Mouse (Mus musculus) spleen, adult 18-20 months (tissue): Measurements from ENCODE around the gene Shld1.
A peak's percentile ranks its signal among the peaks of the same experiment; 100 is the strongest.

ENCODE experiments used
- DNase-seq, 2 experiments: peaks; one replicate each; pipeline ENCODE4 v3.0.0; 2022; ENCODE audit warnings: mixed read lengths in 2 of 2

Shld1 gene

DNA sequence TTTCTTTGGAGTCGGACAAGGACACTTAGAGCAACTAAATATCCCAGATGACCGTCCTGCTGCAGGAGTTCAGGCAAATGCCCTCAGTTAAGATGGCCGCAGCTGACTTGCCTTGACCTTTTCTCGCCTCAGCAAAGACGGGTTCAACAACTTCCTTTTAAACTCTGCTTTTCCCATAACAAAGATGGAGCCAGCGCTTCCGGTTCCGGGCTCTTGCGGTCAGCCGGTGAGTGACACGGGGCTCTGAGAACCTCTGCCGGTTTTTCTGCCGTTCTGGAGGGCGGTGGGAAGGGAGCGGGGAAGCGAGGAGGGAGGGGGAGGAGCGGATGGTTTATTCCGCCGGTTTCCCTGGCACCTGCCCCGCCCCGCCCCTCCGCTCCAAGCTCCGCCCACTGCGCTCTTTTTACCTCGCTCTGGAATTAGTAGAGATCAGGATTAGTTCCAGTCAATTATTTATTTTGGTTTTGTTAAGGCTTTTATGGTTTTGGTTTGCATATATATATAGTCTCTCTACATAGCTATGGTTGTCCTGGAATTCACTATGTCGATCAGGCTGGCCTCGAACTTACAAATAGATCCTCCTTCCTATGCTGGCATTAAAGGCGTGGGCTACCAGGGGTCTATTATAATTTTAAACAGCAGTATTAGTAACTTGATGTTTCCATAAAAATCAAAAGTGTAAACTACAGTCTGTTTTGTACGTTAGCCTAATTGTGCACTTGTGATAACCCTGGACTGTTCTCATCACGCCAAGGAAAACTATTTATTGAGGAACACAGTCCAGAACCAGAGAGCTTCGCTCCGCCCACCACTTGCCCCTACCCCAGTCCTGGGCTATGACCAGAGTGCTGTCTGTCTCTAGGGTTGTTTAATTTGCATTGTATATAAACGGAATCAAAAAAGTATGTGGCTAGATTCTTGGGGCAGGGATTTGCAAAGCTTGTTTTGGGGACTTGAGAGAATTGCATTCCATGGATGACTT lies at the start of gene Shld1:
TSS of gene Shld1 (plus strand) at position 176 of the 982 bp plus-strand sequence.
- DNase-seq: peak; percentile 74 to 78

DNA sequence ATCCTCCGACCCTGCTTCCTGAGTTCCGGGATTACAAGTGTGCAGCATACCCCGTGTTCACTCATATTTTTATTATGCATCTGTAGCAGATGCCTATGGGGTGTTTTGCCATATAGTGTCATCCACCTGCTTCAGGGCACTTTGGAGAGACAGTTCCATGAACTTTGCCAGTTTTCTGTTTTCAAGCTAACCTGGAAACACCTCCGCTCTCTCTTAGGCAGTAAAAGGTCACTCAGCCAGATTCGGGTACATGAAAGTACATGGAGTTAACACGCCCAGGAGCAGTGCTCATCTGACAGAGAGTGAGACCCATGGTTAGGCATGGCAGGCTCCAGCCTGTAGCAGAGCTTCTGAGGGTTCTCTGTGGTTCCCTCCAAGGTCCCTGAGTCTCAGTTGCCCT lies 48.4 kb upstream of the Shld1 start:
- no peak for DNase-seq

DNA sequence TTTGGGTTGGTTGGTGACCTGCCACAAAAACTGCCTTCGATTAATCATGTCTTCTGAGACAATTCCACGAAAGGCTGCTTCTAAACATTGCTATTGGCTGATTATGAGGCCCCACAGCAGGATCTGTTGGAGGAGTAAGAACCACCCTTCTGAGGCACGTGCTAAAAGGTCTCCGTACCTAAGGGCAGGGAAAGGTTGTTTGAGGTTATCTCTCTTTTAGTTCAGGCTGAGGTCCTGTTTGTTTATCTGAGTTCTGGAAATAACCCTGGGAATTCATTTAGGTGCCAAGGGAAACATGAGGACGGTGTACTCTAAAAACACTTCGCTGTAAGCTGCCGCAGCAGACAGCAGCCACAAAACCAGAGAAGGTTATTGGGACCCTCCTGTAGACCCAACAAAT lies 47.4 kb upstream of the Shld1 start:
- no peak for DNase-seq

DNA sequence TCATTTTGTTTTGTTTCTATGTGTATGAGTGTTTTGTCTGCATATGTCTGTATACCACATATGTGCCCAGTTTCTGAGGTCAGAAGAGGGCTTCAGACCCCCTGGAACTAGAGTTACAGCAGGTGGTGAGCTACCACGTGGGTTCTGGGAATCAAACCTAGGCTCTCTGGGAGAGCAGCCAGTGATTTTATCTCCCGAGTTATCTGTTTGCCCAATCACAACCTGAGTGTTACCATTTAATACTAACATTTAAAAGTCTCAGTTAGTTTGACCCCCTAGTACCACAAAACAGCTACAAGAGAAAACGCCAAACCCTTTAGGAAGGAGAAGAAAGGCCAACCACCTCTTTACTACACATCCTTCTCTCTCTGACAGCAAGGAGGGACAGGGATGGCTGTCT lies 45.5 kb upstream of the Shld1 start:
- no peak for DNase-seq

DNA sequence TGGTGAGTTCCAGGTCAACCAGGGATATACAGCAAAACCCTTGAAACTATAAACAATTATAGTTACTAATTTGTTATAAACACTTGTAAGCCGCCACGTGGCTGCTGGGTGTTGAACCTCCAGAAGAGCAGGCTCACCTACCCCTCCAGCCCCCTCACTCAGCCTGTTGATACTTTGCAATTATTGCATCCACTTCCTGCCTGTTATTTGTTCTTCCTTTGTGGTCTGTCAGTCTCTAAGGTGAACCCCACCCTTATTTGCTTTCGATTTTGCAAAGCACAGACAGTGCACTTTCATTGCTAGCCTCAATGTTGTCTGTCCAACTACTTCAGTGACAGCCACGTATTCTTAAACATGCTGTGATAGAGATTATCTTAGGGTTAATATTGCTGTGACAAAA lies 43.6 kb upstream of the Shld1 start:
- DNase-seq: peak; percentile 11 to 38

DNA sequence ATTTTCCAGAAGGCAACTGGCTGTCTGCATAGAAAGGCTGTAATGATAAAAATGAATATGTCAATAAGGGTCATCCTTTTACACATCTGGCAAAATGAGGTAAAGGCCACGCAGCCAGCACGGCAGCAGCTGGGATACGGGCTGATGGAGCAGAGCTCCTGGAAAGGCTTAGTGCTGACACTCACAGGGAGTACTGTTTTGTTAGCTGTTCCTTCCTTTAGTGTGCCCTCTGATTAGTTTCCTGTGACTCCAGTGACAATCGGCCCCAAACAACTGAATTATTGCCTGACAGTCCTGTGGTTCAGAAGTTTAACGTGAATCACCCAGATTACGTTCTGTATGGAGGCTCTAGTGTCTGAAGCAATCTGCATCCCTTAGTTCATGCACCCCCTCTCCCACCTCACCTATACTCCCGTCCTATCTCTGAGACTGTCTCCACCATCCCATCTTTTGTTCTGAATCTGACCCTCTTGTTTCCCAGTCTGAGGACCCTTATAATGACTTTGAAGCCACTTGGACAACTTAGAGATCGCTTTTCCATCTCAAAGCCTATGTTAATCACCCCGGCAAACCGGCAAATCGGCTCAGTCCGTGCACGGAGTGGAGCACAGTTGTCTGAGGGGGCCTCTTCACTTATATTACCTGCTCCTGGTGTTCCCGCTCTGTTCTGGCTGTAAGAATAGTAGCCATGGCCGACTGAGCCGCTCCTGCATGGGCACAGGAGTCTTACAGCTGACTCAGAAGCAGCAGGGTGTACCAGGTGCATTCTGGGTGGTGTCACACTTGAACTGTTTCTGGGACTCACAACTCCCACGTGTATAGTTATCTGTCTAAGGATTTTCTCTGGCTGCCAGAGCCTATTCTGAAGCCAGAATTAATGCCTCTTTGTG lies 39.6 kb upstream of the Shld1 start:
- no peak for DNase-seq

DNA sequence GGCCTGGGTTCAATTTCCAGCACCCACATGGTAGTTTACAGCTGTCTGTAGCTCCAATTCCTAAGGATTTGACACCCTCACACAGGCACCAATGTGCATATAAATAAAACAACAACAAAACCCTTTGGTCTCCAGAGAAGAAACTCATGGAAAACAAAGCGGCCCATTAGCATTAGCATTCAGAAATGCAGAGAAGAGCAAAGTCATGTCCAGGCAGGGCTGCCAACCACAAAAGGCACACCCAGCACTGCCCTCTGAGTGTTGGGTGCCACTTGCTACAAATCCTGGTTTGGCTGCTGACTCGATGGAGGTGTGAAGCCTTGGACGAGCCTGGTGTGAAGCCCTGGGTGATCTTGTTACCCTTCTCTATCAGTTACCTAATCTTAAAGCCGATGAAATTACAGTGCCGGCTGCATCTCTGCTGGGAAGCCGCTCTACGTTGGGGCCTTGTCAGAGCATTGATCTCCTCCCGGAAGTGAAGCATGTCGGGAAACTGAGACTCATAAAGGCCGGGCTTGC lies 37.3 kb upstream of the Shld1 start:
- no peak for DNase-seq

DNA sequence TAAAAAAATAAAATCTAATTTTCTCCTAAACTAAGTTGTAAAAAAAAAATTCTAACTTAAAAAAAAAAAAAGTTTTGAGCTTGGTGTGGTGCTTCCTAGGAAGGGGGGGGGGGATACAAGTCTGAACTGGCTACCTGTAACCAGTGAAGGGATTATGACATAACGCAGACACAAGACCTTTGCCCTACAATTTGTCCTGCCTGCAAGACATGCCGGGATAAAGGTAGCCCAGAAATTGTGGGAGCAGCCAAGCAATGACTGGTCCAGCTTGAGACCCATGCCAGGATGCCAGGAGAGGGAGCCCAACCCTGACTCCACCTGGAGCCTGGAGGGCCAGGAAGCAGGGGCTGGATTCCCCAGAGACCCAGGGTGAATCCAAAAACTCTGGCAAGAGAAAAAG lies 36.2 kb upstream of the Shld1 start:
- DNase-seq: no peak

DNA sequence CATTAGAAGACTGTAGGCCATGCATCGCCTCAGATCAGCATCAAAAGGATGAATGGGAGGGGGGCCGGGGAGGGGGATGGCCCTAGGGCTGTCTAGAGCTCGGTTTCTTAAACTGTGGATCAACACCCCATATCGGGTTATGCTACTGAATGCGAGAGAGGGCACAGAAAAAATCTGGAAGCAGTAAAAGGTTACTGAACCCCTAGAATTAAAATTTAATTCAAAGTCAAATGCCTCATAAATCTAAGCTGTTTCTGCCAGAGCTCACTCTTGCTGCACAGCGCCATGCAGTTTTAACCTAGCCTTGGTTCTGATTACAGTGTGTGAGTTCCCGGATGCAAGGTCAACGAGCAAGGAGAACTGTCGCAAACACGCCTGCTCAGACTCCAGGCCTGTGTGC lies 34.3 kb upstream of the Shld1 start:
- DNase-seq: no peak

DNA sequence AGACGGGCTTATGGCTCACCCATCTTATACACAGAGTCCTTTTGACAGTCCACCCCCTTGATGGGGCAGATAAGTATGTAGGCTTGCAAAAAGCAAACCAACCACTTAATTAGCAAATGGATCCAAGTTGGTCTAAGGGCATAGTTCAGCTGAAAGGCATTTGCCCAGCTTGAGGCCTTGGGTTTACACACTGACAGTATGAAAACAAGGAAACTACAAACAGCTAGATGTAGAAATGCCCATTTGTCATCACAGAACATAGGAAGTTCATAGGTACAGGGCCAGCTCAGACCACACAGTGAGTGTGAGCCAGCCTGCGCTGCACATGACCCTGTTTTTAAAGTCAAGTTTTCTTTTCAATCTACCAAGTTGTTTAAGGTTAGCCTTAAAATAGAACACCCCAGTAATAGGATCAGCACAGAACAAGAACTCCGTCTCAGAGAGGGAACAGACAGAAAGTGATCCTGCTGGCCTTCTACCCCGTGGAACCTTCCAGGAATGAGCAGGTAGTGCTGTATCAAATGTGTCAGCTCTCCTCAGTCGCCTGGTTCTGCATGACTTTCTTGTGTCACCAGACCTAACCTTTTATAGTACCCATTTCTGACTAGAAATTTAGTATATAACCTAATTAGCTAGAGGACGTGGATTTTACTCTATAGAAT lies 31.8 kb upstream of the Shld1 start:
- no peak for DNase-seq

DNA sequence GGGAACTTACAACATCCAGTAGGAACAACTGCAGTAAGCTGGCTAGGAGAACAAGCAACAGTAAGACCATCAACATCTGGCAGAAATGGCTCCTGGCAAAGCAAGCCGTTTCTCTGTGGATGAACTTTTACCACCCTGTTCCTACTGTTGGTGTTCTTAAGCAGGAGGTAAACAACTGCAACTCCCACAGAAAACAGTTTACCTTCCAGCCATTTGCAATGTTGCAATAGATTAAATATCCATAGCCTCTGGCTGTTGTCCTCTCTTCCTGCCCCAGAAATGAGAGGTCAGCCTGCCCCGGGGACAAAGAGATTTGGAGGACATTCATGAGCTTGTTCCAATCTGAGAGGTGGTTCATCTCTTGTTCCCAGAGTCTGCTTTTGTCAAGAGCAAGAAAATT lies 29.5 kb upstream of the Shld1 start:
- DNase-seq: no peak

DNA sequence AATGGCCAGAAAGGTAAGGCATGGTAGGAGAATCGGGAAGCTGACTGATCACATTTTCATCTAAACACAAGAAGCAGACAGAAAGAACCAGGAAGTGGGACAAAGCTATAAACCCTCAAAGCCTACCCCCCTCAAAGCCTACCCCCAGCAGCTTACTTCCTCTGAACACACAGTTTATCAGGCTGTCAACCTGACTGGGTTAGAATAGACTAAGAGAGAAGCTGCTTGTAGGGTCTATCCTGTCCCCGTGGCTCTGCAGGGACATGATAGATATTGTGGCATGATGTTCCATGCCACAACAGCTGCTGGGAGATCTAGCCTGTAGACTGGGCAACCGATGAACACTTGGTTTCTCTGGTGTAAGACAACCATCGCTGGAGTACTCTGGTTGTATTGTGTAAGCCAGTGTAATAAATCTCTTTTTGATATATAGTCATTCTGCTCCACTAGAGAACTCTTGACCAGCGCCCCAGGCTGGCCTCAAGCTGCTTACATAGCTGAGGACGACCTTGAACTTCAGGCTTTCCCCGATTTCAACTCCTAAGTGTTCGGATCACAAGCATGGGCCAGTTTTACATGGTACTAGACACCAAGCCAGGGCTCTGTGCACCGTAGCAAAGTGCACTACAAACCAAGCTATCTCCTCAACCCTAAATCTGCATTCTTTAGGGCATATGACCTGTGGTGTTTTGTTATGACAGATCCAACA lies 28.2 kb upstream of the Shld1 start:
- DNase-seq: no peak

DNA sequence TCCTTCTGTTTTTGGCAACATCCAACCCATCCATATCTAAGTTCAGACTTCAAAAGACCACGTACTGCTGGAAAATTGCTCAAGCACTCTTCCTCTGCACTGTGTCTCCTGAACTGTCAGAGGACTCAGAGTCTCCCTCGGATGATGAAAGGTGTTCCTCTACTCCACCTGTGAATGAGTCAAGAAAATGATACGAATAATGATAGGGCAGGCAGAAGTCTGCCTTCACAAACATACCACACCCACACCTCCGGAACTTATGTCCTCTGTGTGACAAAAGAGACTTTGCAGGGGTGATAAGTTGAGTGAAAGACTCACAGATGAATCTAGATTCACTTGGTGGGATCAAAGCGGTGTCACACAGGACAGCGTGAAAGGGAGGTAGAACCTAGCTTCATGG lies 17.6 kb upstream of the Shld1 start:
- DNase-seq: no peak

DNA sequence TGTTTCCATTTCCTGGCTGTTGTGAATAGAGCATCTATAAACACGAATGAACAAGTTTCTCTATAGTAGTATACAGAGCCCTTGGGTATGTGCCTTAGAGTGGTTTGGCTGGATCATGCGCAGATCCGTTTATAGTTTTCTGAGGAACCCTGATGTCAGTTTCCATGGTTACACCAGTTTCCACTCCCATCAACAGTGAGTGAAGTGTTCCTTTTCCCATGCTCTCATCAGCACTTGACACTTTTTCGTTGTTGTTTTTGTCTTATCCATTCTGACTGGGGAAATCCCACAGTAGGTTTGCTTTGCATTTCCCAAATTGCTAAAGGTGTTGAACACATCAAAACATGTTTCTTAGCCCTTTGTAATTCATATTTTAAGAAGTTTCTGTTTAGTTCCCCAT lies 16.4 kb upstream of the Shld1 start:
- DNase-seq: no peak

DNA sequence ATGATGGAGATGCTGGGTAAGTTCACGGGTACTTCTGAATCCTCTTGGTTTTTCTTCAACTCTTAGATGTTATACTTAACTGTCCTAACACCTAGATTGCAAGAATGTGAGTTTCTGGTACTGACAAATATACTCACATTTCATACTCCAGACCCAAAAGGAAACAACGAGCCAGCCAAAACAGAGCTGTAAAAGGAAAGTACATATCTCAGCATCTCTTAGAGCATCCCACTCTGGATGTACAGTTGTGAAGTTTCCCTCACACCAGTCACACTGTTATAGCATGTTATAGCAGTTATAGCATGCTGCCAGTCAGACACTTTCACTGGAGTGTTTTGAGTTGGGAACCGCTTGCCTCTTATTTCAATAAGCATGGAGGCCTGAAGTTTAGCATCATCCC lies 14.6 kb upstream of the Shld1 start:
- no peak for DNase-seq

DNA sequence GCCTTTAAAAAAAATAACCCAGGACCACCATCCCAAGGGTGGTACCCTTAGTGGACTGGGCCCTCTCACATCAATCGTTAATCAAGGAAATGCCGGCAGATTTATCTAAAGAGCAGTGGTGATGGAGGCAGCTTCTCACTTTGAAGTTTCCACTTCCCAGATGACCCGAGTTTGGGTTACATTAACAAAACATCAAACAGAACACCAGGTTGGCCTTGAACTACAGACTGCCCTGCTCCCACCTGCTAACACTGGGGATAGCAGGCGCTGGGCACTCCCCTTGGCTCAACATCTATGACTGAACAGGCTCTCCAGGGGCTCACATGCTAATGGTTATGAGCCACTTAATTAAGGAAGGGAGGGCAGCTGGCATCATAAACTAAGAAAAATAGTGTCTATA lies 10.6 kb upstream of the Shld1 start:
- DNase-seq: no peak

DNA sequence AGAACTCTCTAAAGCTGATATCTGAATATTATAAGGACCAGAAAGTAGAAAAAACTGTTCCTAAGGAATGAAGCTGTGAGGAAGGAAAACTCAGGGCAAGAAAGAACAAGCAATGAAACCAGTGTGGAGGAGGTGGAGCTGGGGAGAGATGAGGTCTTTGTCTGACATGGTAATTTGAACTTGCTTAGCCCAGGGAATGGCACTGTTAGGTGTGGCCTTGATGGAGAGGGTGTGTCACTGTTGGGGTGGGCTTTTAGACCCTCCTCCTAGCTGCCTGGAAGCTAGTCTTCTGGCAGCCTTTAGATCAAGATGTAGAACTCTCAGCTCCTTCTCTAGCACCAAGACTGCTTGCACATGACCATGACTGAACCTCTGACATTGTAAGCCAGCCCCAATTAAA lies 1.7 kb upstream of the Shld1 start:
- DNase-seq: no peak

DNA sequence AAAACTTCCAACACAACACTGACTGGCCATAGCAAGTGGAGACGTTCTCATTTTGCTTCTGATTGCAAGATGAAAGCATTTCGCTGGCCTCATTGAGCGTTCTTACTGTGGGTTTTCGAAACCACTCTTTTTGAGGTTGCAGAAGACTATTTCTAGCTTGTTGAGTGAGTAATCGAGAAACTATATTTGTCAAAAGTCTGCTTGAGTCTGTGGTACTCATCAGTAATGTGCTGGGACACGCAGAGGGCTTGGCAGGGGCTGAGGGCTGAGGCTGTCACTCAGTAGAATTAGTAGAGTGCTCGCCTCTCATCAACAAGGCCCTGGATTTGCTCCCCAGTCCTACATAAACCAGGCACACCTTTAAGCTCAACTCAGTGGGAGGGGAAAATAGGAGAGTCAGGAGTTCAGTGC lies 1.9 kb downstream of the Shld1 start:
- DNase-seq: no peak

DNA sequence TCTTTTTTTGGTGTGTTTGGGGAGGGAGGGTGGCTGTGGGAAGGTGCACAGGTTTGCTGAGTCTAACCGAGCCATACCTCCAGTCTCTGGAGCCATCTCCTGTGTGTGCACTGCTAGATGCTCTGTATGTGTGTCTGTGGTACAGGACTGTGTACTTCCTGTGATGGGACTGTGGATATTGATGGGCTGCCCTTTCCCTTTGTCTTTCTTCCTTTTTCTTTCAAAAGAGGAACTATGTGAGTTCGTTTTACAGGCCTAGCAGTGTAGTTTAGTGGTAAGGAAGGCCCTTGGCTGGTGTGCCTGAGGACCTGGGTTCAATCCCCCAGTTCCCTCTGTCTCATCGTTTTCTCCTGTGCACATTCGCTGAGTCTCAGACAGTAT lies 2.4 kb downstream of the Shld1 start:
- DNase-seq: no peak

DNA sequence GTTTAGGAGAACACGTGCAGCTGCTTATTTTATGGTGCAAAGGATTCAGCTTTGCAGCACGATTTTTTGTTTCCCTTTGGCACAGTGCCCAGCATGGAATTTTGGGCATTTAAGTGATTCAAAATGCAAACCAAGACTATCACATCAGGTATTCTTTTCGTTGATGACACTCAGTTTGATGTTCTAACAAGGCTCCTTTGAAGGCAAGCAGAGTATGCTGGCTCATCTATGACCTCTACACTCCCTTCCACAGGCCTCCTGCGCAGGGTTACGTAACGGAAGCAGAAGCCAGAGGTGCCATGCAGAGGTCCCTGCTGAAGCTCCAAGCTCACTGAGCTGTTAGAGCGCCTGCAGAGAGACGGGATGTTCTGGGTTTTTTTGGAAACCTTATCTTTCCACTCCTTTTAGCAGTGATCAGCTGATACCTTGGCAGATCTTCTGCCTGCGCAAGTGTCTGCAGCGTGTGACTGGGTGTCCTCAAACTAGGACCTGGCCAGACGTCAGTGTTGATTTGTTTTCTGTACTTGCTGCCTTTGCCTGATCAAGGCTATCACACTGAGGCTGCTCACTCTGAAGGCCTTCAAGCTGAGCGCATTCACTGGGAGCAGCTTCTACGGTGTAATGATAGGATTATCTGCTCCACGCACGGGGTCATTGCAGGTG lies 3.0 kb downstream of the Shld1 start:
- no peak for DNase-seq

DNA sequence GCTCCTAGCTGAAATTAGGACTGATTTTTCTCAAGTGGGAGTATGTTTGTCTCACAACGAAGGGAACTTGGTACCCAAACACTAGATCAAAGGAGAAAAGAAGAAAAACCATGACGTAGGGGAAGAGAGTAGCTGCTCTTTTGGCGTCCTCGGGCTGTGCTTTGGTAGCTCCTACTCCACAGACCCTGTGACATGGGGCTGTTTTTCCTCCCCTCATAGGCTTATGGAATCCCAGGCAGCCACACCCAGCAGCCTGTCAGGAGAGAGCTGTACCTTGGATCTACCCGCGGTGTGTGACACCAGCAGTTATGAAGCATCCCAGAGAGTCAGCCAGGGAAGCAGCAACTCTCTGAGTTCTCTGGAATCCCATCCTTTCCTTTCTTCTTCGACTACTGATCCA lies 5.0 kb downstream of the Shld1 start:
- DNase-seq: no peak

DNA sequence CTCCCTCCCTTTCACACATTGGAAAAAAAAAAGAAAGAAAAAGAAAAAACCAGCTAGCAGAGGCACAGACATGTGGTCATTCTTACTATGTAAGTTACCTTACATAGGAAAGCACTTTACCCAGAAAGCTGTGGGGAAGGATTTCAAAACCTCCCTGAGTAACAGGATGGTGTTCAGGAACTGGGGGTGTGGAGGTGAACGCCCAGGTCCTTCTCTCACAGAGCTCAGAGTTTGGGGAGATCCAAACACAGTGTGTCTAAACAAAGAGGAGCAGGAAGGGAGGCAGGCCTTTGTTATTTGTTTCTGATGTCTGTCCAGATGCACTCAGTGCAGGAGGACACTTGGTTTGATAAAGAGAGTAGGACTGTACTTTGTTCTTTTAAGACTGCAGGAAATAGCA lies 5.6 kb downstream of the Shld1 start:
- no peak for DNase-seq
